Mouse (Mus musculus) adrenal gland, postnatal 10 days (tissue): Measurements from ENCODE around the gene Setd4. TPM values are rescaled to one million over a fixed set of nuclear protein-coding genes. Genes with fewer than 3 reads are reported as not detected.

Source experiments
- DNase-seq: peaks from one replicate; pipeline ENCODE4 v3.0.0; 2021; ENCODE audit warnings: mixed read lengths
- total RNA-seq, 2 experiments: library from RNA; stranded (reverse); gene quantifications; 2 replicates each; pipeline ENCODE4 v1.2.3; 2021

Setd4 gene
- total RNA-seq, 2 experiments from 2014 or later: 8.6 to 8.8 TPM

DNA sequence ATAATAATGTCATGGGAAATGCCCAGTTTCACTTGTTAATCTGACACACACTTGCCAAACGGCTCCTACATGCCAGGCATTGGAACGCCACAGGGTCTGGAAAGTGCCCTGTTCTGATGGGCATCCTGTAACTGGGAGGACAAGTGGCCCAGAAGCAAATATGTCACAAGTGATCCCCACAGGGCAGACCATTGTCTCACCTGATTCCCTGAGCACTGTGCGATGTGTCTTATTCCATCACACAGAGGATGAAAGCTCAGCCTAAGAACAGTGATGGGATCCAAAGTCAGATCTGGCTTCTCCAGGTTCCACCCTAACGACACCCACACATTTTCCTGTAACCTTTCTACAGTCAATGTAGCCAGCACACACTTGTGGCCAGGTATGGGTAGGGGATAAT is 58.9 kb downstream of the Setd4 start:
- DNase-seq: no peak

DNA sequence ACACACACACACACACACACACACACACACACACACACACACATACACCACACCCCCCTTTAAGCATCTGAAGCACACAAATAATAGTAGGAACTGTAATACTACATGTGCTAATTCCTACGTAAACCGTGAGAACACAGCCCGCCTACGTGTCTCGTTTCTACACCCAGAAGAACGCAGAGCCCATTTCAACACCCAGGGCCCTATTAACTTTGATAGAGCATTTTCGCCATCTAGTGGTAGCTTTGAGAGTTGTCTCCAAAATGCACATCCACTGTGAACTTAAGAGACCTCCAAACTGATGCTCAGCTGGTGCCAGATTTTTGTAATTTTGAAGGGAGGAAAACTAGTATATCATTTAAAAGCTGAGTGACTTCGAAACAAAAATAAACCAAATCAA is 60.2 kb downstream of the Setd4 start:
- DNase-seq: peak; percentile 63

GRCm38 (mm10) chr16:93539891-93540290 is 64.0 kb downstream of the Setd4 start:
- no peak for DNase-seq

GRCm38 (mm10) chr16:93535151-93535853 is 68.6 kb downstream of the Setd4 start:
- peak; percentile 26 for DNase-seq

Other genes starting within 250 kb of the Setd4 start
- 100 to 1,000 TPM; 126 to 131 TPM for gene Cbr1, start 1.8 kb upstream of the Setd4 start, total RNA-seq
- 1 to 10 TPM; 7.5 TPM for gene Gm5678, start 24.0 kb upstream of the Setd4 start, total RNA-seq
- 1 to 10 TPM; 8.7 to 8.8 TPM for gene Cbr3, start 79.2 kb upstream of the Setd4 start, total RNA-seq
- gene Dop1b, start 107.8 kb upstream of the Setd4 start, total RNA-seq: 10 to 100 TPM; 21.2 to 27.4 TPM
- 10 to 100 TPM; 30.1 to 45.4 TPM for gene Morc3, start 228.1 kb upstream of the Setd4 start, total RNA-seq